Mouse (Mus musculus) adrenal gland, adult 18-20 months (tissue): ENCODE results near the gene Plxnb1. TPM values are rescaled to one million over a fixed set of nuclear protein-coding genes. Genes with fewer than 3 reads are reported as not detected.
A peak's percentile ranks its signal among the peaks of the same experiment; 100 is the strongest.

Experiments used
- DNase-seq, 2 experiments: peaks; one replicate each; pipeline ENCODE4 v3.0.0; 2021 to 2022; ENCODE audit warnings: low spot score in 2 of 2
- total RNA-seq, 2 experiments: library from RNA; stranded (reverse); gene quantifications; 1 replicate in 1 of 2; 2 replicates in 1 of 2; pipeline ENCODE4 v1.2.3; 2021

The Plxnb1 gene
- total RNA-seq, 2 experiments from 2014 or later, result 63.9 to 107 TPM

GRCm38 (mm10) chr9:109100307-109100928 is 5.2 kb downstream of the Plxnb1 start:
- DNase-seq, result no peak

- no peak for DNase-seq
Observed at GRCm38 (mm10) chr9:109101933-109102445, 6.8 kb downstream of the Plxnb1 start.

- DNase-seq, result no peak
Observed at GRCm38 (mm10) chr9:109102541-109102940, 7.4 kb downstream of the Plxnb1 start.

GRCm38 (mm10) chr9:109103250-109103649 is 8.1 kb downstream of the Plxnb1 start:
- peak; percentile 75 to 88 for DNase-seq

- DNase-seq, result no peak
Observed at GRCm38 (mm10) chr9:109104083-109104482, 8.9 kb downstream of the Plxnb1 start.

- peak in 1 of 2 experiments; percentile 58 for DNase-seq
Observed at GRCm38 (mm10) chr9:109105011-109105410, 9.8 kb downstream of the Plxnb1 start.

GRCm38 (mm10) chr9:109105648-109106047 is 10.5 kb downstream of the Plxnb1 start:
- DNase-seq, result no peak

- no peak for DNase-seq
Observed at GRCm38 (mm10) chr9:109107341-109107740, 12.2 kb downstream of the Plxnb1 start.

- peak in 1 of 2 experiments; percentile 14 for DNase-seq
Observed at GRCm38 (mm10) chr9:109110240-109110639, 15.1 kb downstream of the Plxnb1 start.

- DNase-seq, result peak in 1 of 2 experiments; percentile 16
Observed at GRCm38 (mm10) chr9:109111101-109111500, 15.9 kb downstream of the Plxnb1 start.

- peak in 1 of 2 experiments; percentile 11 for DNase-seq
Observed at GRCm38 (mm10) chr9:109111591-109111990, 16.4 kb downstream of the Plxnb1 start.

- DNase-seq, result peak in 1 of 2 experiments; percentile 18
Observed at GRCm38 (mm10) chr9:109113331-109113730, 18.1 kb downstream of the Plxnb1 start.

- DNase-seq, result peak in 1 of 2 experiments; percentile 17
Observed at GRCm38 (mm10) chr9:109114276-109114675, 19.1 kb downstream of the Plxnb1 start.

GRCm38 (mm10) chr9:109114871-109115270 is 19.7 kb downstream of the Plxnb1 start:
- no peak for DNase-seq

GRCm38 (mm10) chr9:109116205-109116604 is 21.0 kb downstream of the Plxnb1 start:
- no peak for DNase-seq

- DNase-seq, result peak in 1 of 2 experiments; percentile 27
Observed at GRCm38 (mm10) chr9:109118106-109118505, 22.9 kb downstream of the Plxnb1 start.

GRCm38 (mm10) chr9:109119571-109119970 is 24.4 kb downstream of the Plxnb1 start:
- peak in 1 of 2 experiments; percentile 22 for DNase-seq

GRCm38 (mm10) chr9:109120956-109121355 is 25.8 kb downstream of the Plxnb1 start:
- DNase-seq, result no peak

GRCm38 (mm10) chr9:109122553-109123085 is 27.4 kb downstream of the Plxnb1 start:
- DNase-seq, result no peak

- no peak for DNase-seq
Observed at GRCm38 (mm10) chr9:109123266-109123665, 28.1 kb downstream of the Plxnb1 start.

- DNase-seq, result no peak
Observed at GRCm38 (mm10) chr9:109124164-109124563, 29.0 kb downstream of the Plxnb1 start.

- no peak for DNase-seq
Observed at GRCm38 (mm10) chr9:109125043-109125442, 29.9 kb downstream of the Plxnb1 start.

GRCm38 (mm10) chr9:109125481-109125880 is 30.3 kb downstream of the Plxnb1 start:
- DNase-seq, result no peak
